Mouse (Mus musculus) liver, adult (tissue): ENCODE data around the gene Relb.

Experiments used
- GATA4 ChIP-seq: IDR thresholded peaks from 2 replicates; pipeline ENCODE4 v1.6.1; 2014; ENCODE audit warnings: mild to moderate bottlenecking, low read length; ENCODE audit not compliant: insufficient replicate concordance

Relb gene

DNA sequence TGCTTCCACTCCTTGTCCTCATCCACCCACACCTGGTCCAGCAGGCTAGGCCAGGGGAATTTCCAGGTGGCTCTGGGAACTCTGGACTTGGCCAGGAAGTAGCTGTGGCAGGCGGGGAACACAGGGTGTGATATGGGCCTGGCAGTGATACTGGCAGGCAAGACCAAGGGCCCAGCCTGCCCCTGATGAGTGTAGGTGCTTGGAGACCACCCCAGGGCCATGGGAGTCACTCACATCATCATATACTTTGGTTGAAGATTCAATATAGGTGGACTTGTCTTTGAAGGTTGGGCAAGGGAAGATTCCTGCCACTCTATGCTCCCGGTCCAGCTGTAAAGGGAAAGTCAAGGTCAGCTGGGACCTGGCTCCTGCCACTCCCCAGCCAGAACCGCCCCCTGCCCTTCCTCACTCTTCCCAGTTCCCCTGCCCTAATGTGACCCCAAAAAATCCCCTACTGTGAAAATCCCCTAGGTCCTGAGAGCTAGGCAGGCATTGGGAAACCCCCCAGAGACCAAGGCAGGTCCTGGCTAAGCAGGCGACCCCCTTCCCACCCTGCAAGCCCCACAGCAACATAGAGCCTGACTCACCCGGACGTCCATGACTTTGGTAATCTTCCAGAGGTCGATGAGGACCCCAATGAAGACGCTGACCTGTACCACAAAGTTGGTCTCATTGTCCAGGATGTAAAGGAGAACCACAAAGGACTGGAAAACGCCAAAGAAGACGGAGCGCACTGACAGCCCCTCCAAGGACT, 6.0 kb upstream of the Relb start:
- no peak for TF ChIP-seq GATA4

DNA sequence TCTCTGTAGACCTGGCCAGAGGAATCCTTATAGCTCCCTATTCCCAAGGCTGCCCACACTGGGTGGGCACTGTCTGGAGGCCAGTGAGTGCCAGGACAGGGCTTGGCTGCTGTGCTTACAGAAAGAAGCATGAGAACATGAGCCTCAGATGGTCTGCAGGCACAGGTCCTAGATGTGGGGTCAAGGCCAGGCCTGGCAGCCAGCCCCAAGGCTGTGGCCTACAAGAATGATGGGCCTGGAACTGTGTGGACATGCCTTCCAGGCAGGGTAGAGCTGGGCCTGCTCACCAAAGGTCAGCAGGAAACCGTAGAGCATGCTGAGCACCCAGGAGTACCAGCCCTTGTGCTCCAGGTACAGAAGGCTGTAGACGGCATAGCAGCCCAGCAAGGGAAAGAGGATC, 5.4 kb upstream of the Relb start:
- no peak for TF ChIP-seq GATA4

DNA sequence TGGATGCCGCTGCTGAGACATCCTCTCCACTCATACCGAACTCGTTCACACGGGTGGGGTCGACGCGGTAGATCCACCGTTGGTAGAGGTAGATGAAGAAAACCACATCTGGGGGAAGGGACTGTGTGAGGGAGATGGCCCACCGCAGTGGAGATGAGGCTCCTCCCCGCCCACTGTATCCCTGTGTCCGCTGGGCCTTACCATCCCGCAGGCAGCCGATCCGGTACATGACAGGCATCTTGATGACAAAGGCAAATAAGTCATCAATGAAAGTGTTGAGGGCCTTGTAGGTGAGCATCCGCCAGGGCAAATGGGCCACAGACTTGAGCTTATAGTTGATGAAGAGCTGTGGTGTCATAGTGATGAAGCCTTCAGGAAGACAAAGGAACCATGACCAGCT, 4.6 kb upstream of the Relb start:
- TF ChIP-seq GATA4 = no peak

- no peak for TF ChIP-seq GATA4
These were observed 4.0 kb upstream of the Relb start for GRCm38 (mm10) chr7:19633197-19633596.

- no peak for TF ChIP-seq GATA4
These were observed 3.5 kb upstream of the Relb start for GRCm38 (mm10) chr7:19632720-19633119.

DNA sequence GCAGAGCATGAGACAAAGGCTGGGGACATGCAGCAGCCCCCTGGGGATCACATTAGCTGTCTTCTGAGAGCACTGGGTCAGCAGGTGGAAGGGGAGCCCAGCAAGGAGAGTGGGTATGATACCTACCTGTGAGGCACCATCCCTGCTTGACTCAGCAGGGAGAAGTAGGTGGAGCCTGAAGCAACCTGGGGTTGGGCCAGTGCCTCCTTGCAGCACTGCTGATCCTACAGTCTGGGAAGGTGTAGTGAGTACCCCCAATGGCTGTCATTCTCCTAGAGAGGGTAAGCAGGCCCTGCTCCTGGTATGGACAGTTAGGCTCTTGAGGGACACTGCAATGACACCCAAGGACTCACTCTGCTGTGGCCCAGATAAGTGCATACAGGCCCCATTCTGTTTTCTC, 3.0 kb upstream of the Relb start:
- TF ChIP-seq GATA4 = no peak

DNA sequence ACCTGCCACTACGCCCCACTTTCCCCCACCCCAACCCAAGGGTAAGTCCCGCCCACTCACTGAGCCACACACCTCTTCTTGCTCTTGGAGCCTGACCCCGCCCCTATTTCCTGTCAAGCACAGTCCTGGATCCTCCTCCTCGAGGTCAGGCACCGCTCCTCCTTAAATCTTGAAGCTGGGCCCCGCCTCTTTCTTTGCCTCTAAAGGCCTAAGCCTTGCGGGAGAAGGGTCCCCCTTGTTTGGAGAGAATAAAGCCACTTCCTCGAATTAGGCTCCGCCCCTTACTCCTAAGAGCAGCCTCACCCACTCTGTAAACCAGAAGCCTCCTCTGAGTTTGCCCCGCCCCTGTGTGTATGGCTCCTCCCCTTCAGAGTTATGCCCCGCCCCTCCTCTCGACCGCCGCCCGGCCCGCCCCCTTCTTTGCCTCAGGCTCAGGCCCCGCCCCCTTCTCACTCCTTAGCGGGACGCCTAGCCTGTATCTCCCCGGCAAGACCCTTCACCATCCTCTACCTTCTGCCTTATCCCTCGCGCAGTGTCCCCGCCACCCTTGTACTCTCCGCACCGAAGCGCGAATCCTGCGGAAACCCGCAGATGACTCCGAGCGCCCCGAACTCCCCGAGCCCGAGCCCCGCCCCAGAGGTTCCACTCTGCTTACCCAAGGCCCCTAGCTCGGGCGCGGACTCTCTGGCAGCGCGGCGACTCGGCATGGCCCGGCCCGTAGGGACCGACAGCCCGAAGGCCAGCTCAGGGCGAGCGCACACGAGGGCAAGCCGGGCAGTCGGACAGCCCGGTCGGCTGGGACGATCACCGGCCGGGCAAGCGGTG, 490 bp downstream of the Relb start:
- no peak for TF ChIP-seq GATA4

- no peak for TF ChIP-seq GATA4
These were observed 1.1 kb downstream of the Relb start for GRCm38 (mm10) chr7:19628192-19628535.

DNA sequence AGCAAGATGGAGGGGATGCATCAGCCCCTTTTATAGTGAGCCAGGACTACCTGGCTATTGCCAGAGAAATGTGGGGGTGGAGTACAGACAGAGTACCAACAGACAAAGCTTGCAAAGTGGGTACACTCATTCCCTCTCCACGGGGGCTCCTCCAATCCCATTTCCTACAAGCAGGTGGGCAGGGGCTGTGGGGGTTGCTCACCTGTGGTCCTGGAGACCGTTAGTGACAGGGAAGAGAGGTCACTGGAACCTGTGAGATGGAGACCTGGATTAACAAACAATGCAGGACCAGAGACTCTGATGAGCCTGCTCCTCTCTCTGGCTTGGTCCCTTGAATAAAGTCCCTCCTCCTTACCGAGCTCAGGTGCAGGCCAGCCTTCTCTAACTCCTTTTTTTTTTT, 1.5 kb downstream of the Relb start:
- TF ChIP-seq GATA4 = no peak

GRCm38 (mm10) chr7:19623433-19623832, 5.8 kb downstream of the Relb start:
- TF ChIP-seq GATA4 = no peak

DNA sequence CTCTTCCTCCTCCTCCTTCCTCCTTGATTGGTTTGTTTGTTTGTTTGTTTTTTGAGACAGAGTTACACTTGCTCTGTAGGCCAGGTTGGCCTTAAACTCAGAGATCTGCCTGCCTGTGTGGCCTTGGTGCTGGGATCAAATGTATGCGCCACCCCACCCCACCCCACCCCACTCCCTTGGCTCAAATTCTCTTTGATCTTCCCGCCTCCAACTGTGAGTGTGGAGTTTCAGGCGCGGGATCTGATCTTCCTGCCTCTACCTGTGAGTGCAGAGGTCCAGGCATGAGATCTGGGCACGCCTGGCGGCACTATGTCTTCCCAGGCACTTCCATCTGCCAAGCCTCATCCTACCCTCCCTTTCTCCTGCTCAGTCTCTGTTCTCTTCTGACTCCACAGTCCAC, 7.0 kb downstream of the Relb start:
- TF ChIP-seq GATA4 = no peak

GRCm38 (mm10) chr7:19620811-19621210, 8.4 kb downstream of the Relb start:
- TF ChIP-seq GATA4 = no peak

- no peak for TF ChIP-seq GATA4
These were observed 10.0 kb downstream of the Relb start for GRCm38 (mm10) chr7:19619004-19619801.

- TF ChIP-seq GATA4 = no peak
These were observed 14.1 kb downstream of the Relb start for GRCm38 (mm10) chr7:19615036-19615577.

DNA sequence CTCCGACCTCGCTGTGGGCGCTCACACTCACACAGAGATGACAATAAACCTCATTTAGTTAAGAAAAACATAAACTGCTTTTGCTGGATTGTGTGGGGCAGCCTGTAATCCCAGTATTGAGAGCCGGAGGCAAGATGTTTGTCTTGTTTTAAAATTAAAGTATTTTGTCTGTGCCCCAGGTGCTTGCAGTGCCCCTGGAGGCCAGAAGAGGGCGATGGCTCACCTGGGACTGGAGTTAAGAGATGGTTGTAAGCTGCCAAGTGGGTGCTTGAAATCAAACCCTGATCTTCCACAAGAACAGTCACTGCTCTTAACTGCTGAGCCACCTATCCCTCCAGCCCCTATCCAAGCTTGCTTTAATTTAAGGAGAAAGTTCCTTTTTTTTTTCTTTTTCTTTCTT, 18.3 kb downstream of the Relb start:
- no peak for TF ChIP-seq GATA4
